Mouse (Mus musculus): ENCODE results near the gene Nme8.
A peak's percentile ranks its signal among the peaks of the same experiment; 100 is the strongest.

The Nme8 gene

GRCm38 (mm10) chr13:19640203-19640851 is 57.3 kb downstream of the Nme8 start:
- DNase-seq: no peak

DNA sequence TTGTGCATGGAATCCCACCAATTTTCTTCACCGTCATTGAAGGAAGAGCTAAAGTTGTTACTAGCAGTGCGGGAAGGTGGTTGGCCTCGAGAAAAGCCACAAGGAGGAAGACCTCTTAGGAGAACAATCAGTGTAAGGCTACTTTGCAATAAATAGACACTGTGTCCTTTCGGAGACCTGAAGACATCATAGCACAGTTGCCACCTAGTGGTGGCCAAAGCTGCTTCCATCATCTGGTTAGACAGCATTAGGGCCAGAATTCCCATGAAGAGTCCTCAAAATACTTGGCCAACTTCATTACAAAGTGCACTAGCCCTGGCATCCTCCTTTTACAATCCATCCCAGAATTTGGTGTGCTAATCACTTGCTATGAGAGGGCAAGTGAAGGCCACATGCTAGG is 61.5 kb downstream of the Nme8 start:
- DNase-seq: no peak

DNA sequence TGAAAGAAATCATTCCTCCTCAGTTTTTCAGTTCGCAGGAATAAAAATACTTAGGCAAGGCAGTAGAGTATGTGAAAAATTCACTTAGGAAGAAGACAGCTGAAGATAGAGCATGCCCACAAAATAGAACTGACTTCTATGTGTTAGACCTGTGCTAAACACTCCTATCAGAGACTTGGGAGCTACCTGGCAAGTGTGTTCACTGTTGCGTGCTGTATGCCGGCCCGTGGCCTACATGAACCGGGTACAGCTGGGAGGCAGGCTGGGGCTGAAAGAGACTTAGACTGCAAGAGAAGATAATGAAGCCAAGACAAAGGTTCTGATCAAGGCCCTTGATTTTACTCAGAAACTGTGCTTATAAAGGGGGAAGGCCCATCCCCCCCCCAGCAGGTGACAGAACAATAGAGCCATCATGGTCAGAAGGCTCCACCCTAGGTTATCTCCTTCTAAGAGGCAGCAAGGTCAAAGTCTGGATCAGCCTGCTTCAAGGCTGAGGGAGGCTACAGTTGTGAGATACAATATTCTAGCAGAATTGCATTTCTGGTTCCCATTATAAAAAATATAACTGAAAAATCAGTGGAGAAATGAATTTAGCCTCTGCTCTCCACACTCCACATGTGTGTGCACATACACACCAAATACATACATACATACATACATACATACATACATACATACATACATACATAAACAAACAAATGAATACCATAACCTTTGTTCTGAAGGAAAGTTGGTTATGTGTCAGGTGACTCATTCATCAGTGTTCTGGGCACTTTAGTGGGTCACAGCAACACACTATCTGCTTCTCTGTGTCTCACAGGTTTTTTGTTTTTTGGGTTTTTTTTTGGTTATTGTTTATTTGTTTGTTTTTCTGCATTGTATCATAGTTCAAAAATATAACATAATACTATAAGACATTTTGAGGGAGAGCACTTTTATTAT is 66.6 kb downstream of the Nme8 start:
- no peak for DNase-seq

DNA sequence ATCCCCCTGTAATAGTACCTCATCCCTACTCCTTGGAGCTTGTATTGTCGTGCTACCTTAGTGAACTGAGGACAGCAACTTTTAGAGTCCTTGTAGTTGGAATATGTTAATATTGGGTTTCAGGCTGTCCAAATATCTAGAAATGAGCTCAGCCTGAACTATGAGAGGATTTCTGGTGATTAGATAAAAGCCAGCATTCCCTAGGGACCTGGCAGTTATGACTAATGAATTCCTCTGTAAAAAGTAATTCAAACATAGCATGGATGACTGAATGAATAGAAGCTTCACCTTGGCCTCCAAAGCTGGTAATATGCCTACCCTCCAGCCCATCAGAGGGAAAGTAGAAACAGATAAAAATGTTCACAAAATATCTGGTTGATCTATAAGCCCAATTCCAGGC is 71.1 kb downstream of the Nme8 start:
- DNase-seq: no peak

GRCm38 (mm10) chr13:19624632-19625320 is 72.8 kb downstream of the Nme8 start:
- no peak for DNase-seq

- no peak for DNase-seq
Observed at GRCm38 (mm10) chr13:19623228-19623905, 74.2 kb downstream of the Nme8 start.

DNA sequence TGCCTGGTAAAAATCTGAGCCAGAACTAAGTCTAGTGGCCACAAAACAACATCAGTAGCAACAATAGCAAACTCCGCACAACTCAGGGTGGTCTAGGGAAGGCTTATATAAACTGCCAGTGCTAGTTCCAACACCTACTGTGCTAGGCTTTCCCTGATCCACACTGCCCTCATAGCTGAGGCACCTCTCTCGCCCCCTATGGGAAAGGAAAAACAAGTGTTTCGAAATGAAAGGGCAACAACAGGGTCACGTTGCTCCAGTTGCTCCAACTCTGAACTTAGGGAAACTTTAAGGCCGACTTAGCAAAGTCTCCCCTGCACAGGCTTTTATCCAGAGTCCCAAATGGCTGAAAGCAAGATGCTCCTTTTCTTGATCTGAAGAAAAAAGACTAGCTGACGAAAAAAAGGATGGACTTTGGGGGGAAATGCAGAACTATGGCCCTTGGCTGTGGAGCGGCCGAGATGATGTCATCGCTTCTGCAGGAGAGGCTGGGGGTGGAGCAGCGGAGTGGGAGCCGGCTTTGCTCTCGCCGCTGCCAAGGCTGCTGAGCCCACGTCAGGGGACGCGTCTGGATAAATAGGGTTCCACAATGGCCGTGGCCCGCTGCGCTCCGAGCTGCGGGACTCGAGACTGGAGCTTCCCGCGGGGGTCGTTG is 74.9 kb downstream of the Nme8 start, which contains the start of gene Sfrp4:
Gene Sfrp4, plus strand, starts transcription at position 532 of the 655 bp plus-strand sequence.
- no peak for DNase-seq

GRCm38 (mm10) chr13:19619216-19619927 is 78.2 kb downstream of the Nme8 start, which contains the start of gene Epdr1:
Epdr1 (minus strand) TSS chr13:19619927.
- peak; percentile 6 to 21 for DNase-seq

GRCm38 (mm10) chr13:19618841-19619215 is 78.8 kb downstream of the Nme8 start:
- no peak for DNase-seq

- DNase-seq: no peak
Observed at GRCm38 (mm10) chr13:19618081-19618480, 79.5 kb downstream of the Nme8 start.

GRCm38 (mm10) chr13:19614311-19614710 is 83.3 kb downstream of the Nme8 start:
- no peak for DNase-seq

DNA sequence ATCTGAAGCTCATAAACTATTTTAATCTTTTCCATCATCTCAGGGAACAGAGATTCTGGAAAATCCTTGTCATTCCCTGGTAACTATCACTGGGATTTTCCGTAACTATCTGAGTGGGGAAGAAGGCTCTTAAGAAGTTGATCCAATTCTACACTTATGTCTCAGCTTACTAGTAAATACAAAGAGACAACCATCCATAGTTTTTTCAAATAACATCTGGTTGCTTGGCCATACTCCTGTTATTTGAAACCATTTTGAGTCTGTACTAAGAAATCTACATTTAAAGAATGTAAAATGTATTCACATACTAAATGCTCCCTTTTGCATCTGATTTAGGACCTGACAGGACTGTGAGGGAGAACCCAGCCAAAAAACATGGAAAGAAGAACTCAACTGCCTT is 84.2 kb downstream of the Nme8 start:
- no peak for DNase-seq

DNA sequence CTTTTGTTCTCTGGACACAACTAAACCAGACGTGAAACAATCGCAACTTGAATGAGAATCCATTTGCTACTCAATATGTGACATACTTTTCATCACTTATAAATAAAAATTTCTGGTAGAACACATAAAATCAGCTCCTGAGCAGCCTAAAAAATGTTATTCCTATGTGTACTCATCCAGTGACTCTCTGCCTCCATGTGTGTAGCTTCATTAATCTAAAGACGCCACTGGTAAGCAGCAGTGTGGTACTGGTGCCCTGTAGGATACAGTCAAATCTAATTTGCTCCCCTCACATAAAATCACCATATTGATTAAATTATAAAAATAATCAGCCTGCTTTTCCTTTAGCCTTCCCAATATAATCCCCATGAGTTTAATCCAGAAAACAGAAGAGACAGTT is 84.6 kb downstream of the Nme8 start:
- no peak for DNase-seq

DNA sequence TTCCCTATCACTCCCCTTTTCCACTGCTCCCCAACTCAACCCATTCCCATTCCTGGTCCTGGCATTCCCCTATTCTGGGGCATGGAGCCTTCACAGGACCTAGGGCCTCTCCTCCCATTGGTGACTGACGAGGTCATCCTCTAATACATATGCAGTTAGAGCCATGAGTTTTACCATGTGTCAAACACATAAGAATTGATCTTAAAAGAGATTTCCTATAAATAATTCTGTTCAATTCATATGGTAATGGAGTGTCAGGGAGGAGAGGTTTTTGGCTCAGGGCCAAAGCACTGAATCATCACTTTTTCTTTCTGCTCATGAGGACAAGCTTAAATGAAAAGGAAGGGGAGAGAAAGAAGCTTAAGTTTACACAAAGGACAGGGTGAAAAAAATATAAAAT is 85.2 kb downstream of the Nme8 start:
- DNase-seq: no peak

DNA sequence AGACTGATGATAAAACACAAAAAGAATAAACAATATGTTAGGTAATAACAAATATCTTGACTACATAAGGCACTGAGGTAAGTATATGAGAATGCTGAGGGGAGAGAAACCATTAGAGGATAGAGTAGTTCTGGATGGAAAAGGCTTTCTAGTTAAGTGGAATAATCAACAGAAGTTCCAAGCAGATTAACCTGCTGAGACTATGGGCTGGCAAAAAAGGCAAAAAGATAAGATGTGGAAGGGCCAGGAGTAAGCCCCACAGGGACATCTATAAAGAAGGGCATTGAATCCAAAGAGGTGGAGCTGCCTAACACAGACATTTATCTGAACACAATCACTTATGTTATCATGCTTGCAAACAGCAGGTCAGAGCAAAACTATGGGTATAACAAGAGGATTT is 89.5 kb downstream of the Nme8 start:
- DNase-seq: no peak

DNA sequence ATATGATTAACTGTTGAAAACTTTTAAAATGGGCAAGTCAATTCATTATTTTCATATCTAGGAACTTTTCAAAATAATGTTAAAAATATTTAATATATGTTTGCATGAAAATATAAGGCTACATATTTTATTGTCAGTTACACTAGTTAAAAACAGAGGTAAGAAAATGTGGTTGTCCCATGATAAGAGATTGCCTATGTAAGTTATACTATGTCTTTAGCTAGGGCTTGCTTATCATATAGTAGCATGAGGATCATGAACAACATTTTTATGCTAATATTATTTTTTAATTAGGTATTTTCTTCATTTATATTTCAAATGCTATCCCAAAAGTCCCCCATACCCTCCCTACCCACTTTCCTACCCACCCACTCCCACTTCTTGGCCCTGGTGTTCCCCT is 92.7 kb downstream of the Nme8 start:
- no peak for DNase-seq

DNA sequence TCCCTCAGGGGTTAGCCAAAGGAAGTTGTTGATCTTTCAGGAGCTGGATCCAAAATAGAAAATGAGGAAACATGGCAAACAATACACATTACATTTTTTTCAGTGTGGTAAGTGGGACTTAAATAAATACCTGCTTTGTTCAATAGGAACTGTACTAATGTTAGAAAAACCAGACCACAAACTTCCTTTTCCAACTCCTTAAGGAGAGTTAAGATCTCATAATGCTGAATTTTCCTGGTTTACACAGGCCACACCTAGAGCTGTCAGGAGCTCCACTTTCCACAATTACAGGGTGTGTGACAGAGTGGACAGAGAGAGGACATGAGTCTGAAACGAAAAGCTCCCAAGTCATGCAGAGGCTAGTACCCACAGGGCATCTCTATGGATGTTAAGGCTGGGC is 93.9 kb downstream of the Nme8 start:
- no peak for DNase-seq

- no peak for DNase-seq
Observed at GRCm38 (mm10) chr13:19602531-19602930, 95.1 kb downstream of the Nme8 start.

DNA sequence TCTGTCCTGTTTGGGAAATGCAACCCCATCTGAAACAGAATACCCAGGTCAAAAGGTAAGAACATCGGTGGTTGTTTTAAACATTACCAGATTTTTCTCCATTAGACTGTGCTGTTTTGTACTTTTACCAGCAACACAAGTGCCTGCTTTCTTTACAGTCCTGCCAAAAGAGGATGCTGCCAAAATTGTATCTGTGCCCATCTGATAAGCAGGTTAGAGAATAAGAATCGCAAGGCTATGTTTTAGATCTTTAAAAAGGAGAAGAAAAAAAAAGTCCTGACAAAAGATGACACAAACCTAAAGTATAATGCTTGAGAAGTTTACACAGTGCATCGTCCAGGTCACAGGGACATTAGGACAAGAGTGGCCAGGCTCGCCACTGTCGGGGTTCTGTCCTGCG is 98.4 kb downstream of the Nme8 start:
- no peak for DNase-seq

DNA sequence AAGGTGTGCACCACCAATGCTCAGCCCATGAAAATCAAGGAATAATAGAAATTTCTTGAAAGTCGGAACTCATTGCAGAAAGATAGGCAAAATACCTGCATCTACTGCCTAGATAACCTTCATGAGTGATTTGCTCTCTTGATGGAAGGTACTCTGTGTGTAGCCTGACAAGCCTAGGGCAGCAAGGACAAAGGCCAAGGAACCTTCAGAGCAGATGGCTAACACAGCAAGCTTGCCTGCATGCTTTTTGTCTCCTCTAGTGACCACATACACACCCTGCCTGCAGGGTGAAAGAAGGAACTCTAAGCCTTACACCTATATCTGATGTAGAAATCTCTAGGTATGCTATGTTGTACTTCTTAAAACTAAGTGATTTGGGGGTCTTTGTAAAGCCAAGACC is 102.5 kb downstream of the Nme8 start:
- no peak for DNase-seq

All from thymus, adult 18-20 months (tissue).